Mouse (Mus musculus) stomach, embryonic 14.5 days (tissue): ENCODE data around the gene Tgfbi. TPM values are rescaled to one million over a fixed set of nuclear protein-coding genes. Genes with fewer than 3 reads are reported as not detected.
A peak's percentile ranks its signal among the peaks of the same experiment; 100 is the strongest.

Experiments
- ATAC-seq: fragments of 200-750 bp; cut with Nextera tagmentation; 2 replicates; pipeline ENCODE4 v1.8.0; 2017; ENCODE audit warnings: low read depth, moderate TSS enrichment; ENCODE audit not compliant: insufficient number of reproducible peaks, insufficient read depth, low FRiP score
- H3K27ac ChIP-seq: fragments of 300-500 bp; sonication (generic); 2 replicates; pipeline ENCODE4 v1.5.1; 2014; ENCODE audit warnings: mild to moderate bottlenecking, low read length, moderate library complexity, mixed read lengths
- H3K27me3 ChIP-seq: fragments of 300-500 bp; sonication (generic); 2 replicates; pipeline ENCODE4 v1.6.1; 2014; ENCODE audit warnings: low read length, control low read depth, mixed read lengths; ENCODE audit not compliant: control insufficient read depth, insufficient read depth
- H3K36me3 ChIP-seq: fragments of 300-500 bp; sonication (generic); 2 replicates; pipeline ENCODE4 v1.6.1; 2014; ENCODE audit warnings: mild to moderate bottlenecking, control low read depth, low read length, moderate library complexity, mixed read lengths; ENCODE audit not compliant: control insufficient read depth, insufficient read depth
- H3K4me1 ChIP-seq: fragments of 300-500 bp; sonication (generic); 2 replicates; pipeline ENCODE4 v1.6.1; 2014; ENCODE audit warnings: low read length, control low read depth, mixed read lengths; ENCODE audit not compliant: control insufficient read depth, insufficient read depth
- H3K4me2 ChIP-seq: fragments of 300-500 bp; sonication (generic); replicated peaks from 2 replicates; pipeline ENCODE4 v1.6.1; 2014; ENCODE audit warnings: low read depth, low read length, control low read depth
- H3K4me3 ChIP-seq: fragments of 300-500 bp; sonication (generic); 2 replicates; pipeline ENCODE4 v1.5.1; 2014; ENCODE audit warnings: low read depth, low read length, control low read depth
- H3K9ac ChIP-seq: fragments of 300-500 bp; sonication (generic); replicated peaks from 2 replicates; pipeline ENCODE4 v1.6.1; 2014; ENCODE audit warnings: low read depth, mild to moderate bottlenecking, control low read depth, low read length, moderate library complexity, mixed read lengths
- H3K9me3 ChIP-seq: fragments of 300-500 bp; sonication (generic); 2 replicates; pipeline ENCODE4 v1.6.1; 2016; ENCODE audit warnings: low read depth, low read length, control low read depth; ENCODE audit not compliant: control insufficient read depth
- WGBS: fragments of 180-500 bp; shearing (Covaris S2); extraction: QIAGEN DNeasy Blood & Tissue Kit; methylation state at CpG from one replicate; pipeline ENCODE4 v1.1.7; 2014; 5-methylcytosine and 5-hydroxymethylcytosine counted together
- polyA plus RNA-seq: library from polyadenylated mRNA; unstranded; fragments of >200 nt; fragmentation: Nextera tagmentation; extraction: Ambion mirVana; gene quantifications from 2 replicates; pipeline ENCODE4 v1.2.1, GENCODE M21; 2014

Tgfbi gene
- 123 and 134 TPM in 2 replicates for polyA plus RNA-seq

GRCm38 (mm10) chr13:56609103-56609856 lies at the start of gene Tgfbi:
Gene Tgfbi (plus strand): TSS chr13:56609523.
- 2% methylated on average over 36 of the region's 36 CpGs for WGBS
- Histone ChIP-seq H3K4me1 (peaks cover 47% of the 10 kb centered on the region), H3K4me2 (peak within 1 kb of the TSS; percentile 82), H3K9ac (peak within 1 kb of the TSS; percentile 60), H3K27me3 (no peaks in the 10 kb centered on the region), H3K36me3 (peaks cover under 1% of the 10 kb centered on the region; the same call in 1 of the 2 replicates), H3K27ac (peak within 1 kb of the TSS; percentile 61), H3K9me3 (no peaks in the 10 kb centered on the region), H3K4me3 (peak within 1 kb of the TSS; percentile 57)
- peak; percentile 80 for ATAC-seq

- H3K27me3 ChIP-seq = no peaks in the 10 kb centered on the region
- 78% methylated on average over 6 of the region's 6 CpGs for WGBS
- no peaks in the 10 kb centered on the region for H3K36me3 ChIP-seq
- no peak overlapping the region for H3K9ac ChIP-seq
- H3K9me3 ChIP-seq = no peaks in the 10 kb centered on the region
- no peak overlapping the region for H3K27ac ChIP-seq
- ATAC-seq = no peak
- no peaks in the 10 kb centered on the region for H3K4me1 ChIP-seq
- no peak overlapping the region for H3K4me2 ChIP-seq
- no peak overlapping the region for H3K4me3 ChIP-seq
These were observed 49.4 kb upstream of the Tgfbi start for GRCm38 (mm10) chr13:56559841-56560370.

- no peak overlapping the region for H3K27ac ChIP-seq
These were observed 48.2 kb upstream of the Tgfbi start for GRCm38 (mm10) chr13:56561129-56561528.

GRCm38 (mm10) chr13:56563075-56563474 lies 46.2 kb upstream of the Tgfbi start:
- Histone ChIP-seq H3K9me3 (no peaks in the 10 kb centered on the region), H3K36me3 (no peaks in the 10 kb centered on the region), H3K27ac (no peak overlapping the region), H3K4me2 (no peak overlapping the region), H3K9ac (no peak overlapping the region), H3K27me3 (no peaks in the 10 kb centered on the region), H3K4me3 (no peak overlapping the region), H3K4me1 (0 out of 2 replicates have a peak, but pooled peaks cover 3% of the 10 kb centered on the region)
- ATAC-seq = no peak
- 37% methylated on average over 6 of the region's 6 CpGs for WGBS

More at GRCm38 (mm10) chr13:56561129-56561528, 48.2 kb upstream of the Tgfbi start:
- H3K4me3 ChIP-seq = no peak overlapping the region
- H3K27me3 ChIP-seq = no peaks in the 10 kb centered on the region
- no peaks in the 10 kb centered on the region for H3K4me1 ChIP-seq
- no peaks in the 10 kb centered on the region for H3K36me3 ChIP-seq
- no peak overlapping the region for H3K9ac ChIP-seq
- ATAC-seq = no peak
- H3K4me2 ChIP-seq = no peak overlapping the region
- no peaks in the 10 kb centered on the region for H3K9me3 ChIP-seq
- 75% methylated on average over 8 of the region's 8 CpGs for WGBS

- Histone ChIP-seq H3K27ac (0 out of 2 replicates have a peak overlapping the region, but pooled peaks have one; percentile 10), H3K27me3 (no peaks in the 10 kb centered on the region), H3K36me3 (no peaks in the 10 kb centered on the region), H3K4me2 (no peak overlapping the region), H3K4me1 (0 out of 2 replicates have a peak, but pooled peaks cover 3% of the 10 kb centered on the region), H3K4me3 (no peak overlapping the region), H3K9me3 (no peaks in the 10 kb centered on the region), H3K9ac (no peak overlapping the region)
- no peak for ATAC-seq
- WGBS = 65% methylated on average over 10 of the region's 10 CpGs
These were observed 43.0 kb upstream of the Tgfbi start for GRCm38 (mm10) chr13:56566336-56566735.

GRCm38 (mm10) chr13:56571645-56572044 lies 37.7 kb upstream of the Tgfbi start:
- Histone ChIP-seq H3K9ac (no peak overlapping the region), H3K4me2 (no peak overlapping the region), H3K36me3 (no peaks in the 10 kb centered on the region), H3K4me3 (no peak overlapping the region), H3K27ac (no peak overlapping the region), H3K27me3 (no peaks in the 10 kb centered on the region), H3K9me3 (no peaks in the 10 kb centered on the region), H3K4me1 (peaks cover 16% of the 10 kb centered on the region; the same call in 1 of the 2 replicates)
- ATAC-seq = no peak
- 63% methylated on average over 8 of the region's 8 CpGs for WGBS

GRCm38 (mm10) chr13:56575074-56575473 lies 34.2 kb upstream of the Tgfbi start:
- Histone ChIP-seq H3K4me1 (peaks cover 15% of the 10 kb centered on the region; the same call in 1 of the 2 replicates), H3K9ac (no peak overlapping the region), H3K36me3 (no peaks in the 10 kb centered on the region), H3K4me2 (no peak overlapping the region), H3K27me3 (no peaks in the 10 kb centered on the region), H3K27ac (peak overlapping the region; percentile 93; the same call in 1 of the 2 replicates), H3K9me3 (no peaks in the 10 kb centered on the region), H3K4me3 (no peak overlapping the region)
- WGBS = 76% methylated on average over 4 of the region's 4 CpGs
- no peak for ATAC-seq

GRCm38 (mm10) chr13:56575701-56576321 lies 33.5 kb upstream of the Tgfbi start:
- peak; percentile 76; the same call in 1 of the 2 replicates for ATAC-seq
- Histone ChIP-seq H3K36me3 (no peaks in the 10 kb centered on the region), H3K4me1 (peaks cover 16% of the 10 kb centered on the region; the same call in 1 of the 2 replicates), H3K27me3 (no peaks in the 10 kb centered on the region), H3K4me3 (no peak overlapping the region), H3K9ac (no peak overlapping the region), H3K4me2 (no peak overlapping the region), H3K9me3 (no peaks in the 10 kb centered on the region), H3K27ac (peak overlapping the region; percentile 93)
- 27% methylated on average over 12 of the region's 12 CpGs for WGBS
